Mouse (Mus musculus) lung, postnatal 4 days (tissue): ENCODE results near the gene Arhgef11.
"Not testable (repeated sequence)": the region's sequence is repeated elsewhere in the genome, so short reads cannot be mapped to it uniquely, and the experiment has no call there.

Experiments used
- DNase-seq, 2 experiments: peaks; one replicate each; pipeline ENCODE4 v3.0.0; 2021

The Arhgef11 gene

DNA sequence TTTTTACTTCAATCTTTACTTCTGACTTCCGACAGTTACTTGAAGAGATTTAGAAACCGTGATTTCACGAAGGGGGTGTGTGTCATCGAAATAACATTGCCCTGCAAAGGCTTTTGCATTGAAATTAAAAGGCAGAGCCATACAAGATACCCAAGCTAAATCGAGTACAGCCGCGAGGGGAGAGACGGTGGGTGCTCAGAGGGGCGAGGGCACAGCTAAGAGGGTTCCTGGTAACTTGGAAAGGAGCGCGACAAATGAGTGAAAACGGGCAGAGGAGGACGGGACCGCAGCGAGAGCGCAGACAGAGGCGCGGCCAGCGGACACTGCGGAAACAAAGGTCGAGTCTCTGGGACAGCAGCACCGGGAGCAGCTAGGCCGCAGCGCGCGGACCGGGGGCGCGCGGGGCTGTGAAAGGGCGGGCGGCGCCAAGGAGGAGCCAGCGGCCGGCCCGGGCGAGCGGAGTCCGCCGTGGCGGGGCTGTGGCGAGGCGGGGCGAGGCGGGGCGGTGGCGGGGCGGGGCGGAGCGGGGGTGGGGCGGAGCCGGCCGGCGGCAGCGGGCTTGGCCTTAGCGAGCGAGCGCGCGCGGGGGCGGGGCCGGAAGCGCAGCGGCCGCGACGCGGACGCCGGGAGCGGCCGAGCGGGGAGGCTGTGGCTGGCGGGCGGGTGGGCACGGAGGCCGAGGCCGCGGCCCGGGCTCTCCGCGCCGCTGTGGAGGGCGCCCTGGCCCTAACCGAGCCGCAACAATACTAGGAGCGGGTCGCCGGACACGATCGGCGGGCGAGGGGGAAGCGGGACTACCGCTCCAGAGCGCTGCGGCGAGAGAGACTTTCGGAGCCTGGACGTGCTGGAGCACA lies at the start of gene Arhgef11:
TSS of gene Arhgef11 (plus strand) at position 603 of the 854 bp plus-strand sequence.
- peak; percentile 85 to 92 for DNase-seq

DNA sequence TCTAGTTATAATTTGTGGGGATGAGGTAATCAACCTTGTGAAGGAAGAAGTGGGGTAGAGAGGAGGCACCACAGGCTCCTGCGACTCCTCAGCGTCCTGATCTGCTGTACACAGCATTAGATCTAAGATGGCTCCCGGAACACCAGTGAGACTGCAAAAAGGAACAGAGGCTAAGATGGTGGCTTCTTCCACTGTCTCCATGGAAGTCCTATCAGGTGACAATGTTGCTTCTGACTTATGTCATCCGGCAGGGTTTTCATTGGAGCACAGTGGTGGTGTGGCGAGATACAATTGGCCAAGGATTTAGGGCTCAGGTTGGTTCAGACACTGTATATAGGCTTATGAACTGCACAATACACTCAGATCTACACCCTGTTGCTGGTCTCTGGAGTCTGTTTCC lies 48.7 kb upstream of the Arhgef11 start:
- no peak for DNase-seq

- no peak for DNase-seq
These were observed 41.6 kb upstream of the Arhgef11 start for GRCm38 (mm10) chr3:87575766-87576165.

- DNase-seq, result no peak
These were observed 35.1 kb upstream of the Arhgef11 start for GRCm38 (mm10) chr3:87582259-87582658.

DNA sequence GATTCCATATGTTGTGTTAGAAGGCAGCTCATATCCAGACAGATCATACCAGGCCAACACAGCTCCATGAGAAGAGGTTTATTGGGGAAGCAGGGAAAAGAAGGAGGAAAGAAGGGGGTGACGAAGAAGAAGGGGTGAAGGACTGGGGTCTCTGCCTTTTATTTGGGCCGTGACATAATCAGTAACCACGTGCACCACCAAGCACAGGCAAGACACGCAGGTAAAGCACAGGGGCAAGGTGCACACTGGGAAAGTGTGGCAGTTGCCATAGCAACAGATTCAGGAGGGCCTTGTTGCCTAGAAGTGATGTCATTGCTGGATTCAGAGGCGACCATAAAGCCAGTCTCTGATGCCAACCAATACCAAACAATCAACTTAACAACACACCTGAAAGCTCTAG lies 23.6 kb upstream of the Arhgef11 start:
- no peak for DNase-seq

GRCm38 (mm10) chr3:87595328-87595727 lies 22.0 kb upstream of the Arhgef11 start:
- not testable (repeated sequence) for DNase-seq

DNA sequence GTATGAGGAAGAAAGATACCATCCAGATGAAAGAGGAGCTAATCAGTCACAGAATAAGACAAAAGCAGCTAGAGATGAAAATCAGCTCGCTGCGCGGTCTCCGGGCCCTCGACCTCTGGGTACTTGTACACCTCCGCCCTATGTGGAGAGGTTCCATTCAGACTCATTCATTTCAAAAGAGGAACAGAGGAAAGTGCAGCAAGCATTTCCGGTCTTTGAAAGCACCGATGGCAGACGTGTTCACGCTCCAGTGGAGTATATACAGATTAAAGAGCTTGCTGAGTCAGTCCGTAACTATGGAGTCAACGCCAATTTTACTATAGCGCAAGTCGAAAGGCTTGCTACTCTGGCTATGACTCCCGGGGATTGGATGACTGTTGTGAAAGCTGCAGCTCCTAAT lies 16.3 kb upstream of the Arhgef11 start:
- DNase-seq, result not testable (repeated sequence)

DNA sequence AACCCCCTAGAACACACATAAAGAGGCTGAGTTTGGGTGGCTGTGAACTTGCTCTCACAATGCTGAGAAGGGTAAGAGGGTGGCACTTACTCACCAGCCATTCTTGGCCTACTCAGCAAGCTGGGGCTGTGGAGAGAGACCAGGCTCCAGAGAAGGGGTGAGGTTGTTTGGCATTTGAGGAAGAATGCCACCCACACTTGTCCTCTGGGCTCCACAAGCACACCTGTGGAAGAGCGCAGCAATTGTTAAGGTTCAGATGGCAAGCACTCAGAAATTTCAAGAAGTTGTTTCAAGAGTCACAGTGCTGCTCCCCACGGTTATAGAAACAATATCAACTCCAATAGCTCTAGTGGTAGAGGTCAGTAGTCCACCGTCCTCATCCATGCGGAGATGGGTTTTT lies 1.0 kb upstream of the Arhgef11 start:
- peak; percentile 9 to 38 for DNase-seq

- DNase-seq, result no peak
These were observed 412 bp downstream of the Arhgef11 start for GRCm38 (mm10) chr3:87617811-87618130.

DNA sequence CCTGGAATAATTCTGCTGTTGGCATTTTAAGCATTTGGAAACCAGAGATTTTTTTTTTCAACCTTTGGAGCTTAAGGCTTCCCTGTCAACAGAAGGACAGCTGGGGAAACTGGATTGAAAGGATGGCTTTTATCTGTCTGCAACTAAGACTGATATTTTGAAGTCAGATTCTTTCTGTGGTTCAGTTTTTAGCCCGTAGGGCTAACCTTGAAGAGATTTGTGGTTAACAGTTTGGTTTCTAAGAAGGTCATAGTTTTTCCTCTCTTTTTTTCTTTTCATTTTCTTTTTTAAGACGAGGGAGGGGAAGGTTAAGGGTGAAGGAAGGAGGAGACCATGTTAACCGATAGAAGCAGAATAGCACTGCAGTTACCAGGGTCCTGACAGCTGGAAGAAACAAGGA lies 881 bp downstream of the Arhgef11 start:
- no peak for DNase-seq

- peak in 1 of 2 experiments; percentile 18 for DNase-seq
These were observed 1.8 kb downstream of the Arhgef11 start for GRCm38 (mm10) chr3:87618981-87619710.

DNA sequence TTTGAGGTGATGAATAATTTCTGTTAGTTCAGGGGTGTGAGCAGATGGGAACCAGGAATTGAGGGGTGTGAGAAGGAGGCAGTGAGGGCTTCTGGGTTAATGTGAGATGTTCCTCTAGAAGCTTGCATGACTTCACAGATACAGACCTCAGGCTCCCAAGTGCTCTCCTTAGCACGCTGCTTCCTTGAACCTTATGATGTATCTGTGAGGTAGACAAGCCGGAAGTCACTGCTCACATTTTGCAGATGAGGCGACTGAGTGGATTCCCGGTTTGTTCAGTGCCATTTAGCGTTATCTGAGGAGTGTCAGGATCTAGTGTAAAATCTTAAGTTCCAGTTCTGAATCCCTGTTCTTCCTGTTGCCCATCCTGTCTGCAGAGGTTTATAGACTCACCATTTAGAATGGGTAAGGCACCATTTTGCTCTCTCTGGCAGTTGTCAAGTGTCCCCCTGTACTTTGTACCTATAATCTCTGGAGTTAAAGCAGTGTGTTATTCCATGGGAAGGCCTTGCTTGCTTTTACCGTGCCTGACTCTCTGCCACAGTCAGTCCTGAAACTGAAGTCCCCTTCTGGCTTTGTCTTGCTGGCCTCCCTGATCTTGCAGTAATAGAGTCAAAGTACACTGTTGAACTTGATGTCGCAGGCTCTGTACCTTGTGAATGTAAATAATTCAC lies 3.0 kb downstream of the Arhgef11 start:
- DNase-seq, result no peak

GRCm38 (mm10) chr3:87624899-87625298 lies 7.5 kb downstream of the Arhgef11 start:
- no peak for DNase-seq

DNA sequence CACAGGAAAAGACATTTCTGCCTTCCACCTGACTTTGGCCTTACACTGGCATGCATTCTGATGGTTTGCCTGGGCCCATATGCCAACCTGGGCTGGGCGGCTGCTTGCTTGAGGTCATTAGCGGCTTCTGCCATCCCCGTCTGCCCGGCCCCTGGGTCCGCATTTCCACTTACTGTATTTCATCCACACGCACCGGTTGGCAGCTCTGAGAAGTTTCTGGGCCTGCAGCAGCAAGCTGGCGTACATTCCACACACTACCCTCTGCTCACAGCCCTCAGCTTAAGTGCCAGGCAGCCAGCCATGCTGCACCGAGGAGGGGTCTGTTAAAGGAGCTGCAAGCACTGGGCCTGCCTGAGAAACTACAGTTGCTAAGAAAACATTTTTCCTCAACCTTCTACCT lies 13.5 kb downstream of the Arhgef11 start:
- peak in 1 of 2 experiments; percentile 31 for DNase-seq

DNA sequence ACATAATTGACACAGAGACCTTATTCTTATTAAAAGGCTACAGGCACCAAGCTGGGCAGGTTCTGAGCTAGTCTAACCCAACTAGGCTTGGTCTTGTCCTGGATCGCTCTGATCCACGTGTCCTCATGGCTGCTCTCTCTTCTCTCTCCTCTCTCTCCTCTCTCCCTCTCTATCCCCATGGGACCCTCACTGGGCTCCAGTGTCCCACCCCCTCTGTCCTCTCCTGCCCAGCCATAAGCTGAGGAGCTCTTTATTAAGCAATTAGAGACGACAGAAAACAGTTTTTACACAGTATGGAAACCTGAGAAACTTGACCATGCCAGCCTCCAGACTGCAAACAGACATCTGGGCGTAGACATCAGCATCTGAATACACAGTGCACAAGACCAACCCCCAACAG lies 14.0 kb downstream of the Arhgef11 start:
- DNase-seq, result no peak

- DNase-seq, result no peak
These were observed 18.2 kb downstream of the Arhgef11 start for GRCm38 (mm10) chr3:87635514-87635913.

- DNase-seq, result no peak
These were observed 26.1 kb downstream of the Arhgef11 start for GRCm38 (mm10) chr3:87643453-87643852.

- no peak for DNase-seq
These were observed 28.8 kb downstream of the Arhgef11 start for GRCm38 (mm10) chr3:87646174-87646573.

DNA sequence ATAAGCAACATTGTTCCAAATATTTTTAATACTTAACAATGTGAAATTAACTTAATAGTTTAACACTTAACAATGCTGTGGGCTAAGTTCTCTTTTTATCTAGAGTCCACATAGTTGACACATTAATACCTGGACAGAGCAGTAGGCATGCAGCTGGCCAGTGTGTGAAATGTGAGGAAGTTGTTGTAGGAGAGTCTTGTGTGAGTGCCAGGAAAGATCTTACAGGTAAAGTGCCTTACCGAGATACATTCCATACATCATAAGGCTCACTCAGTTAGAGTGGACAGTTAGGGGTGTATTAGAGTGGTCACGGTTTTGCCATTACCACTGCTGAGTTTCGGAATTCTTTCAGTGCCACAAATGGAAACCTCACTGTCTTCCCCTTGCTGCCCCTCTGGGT lies 31.7 kb downstream of the Arhgef11 start:
- no peak for DNase-seq

GRCm38 (mm10) chr3:87658348-87658747 lies 41.0 kb downstream of the Arhgef11 start:
- no peak for DNase-seq

GRCm38 (mm10) chr3:87659692-87660429 lies 42.5 kb downstream of the Arhgef11 start:
- no peak for DNase-seq

DNA sequence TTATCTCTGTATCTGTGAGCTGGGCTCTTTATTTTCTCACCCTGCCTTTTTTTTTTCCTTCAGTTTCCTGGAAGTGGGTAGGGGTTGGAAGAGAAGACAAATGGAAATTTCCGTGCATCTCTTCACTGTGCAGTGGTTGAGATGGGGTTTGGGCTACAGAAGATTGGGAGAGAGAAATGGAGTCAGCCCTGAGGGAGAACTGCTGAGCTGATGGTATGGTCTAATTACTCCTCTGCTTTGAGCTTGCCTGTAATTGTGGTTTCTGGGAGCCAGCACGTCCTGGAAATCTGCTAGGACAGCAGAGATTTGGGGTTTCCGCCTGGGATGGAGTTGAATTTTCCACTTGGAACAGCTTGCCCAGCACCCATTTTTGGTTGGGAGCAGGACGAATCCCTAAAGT lies 43.1 kb downstream of the Arhgef11 start:
- DNase-seq, result no peak

- DNase-seq, result no peak
These were observed 43.9 kb downstream of the Arhgef11 start for GRCm38 (mm10) chr3:87661291-87661690.
